Mouse (Mus musculus): ENCODE results near the gene Trap1a. TPM values are rescaled to one million over a fixed set of nuclear protein-coding genes. Genes with fewer than 3 reads are reported as not detected.

The Trap1a gene
- total RNA-seq, 1 experiment from 2014 or later: not detected

Other genes starting within 250 kb of the Trap1a start
- not detected in 2 replicates for gene Serpina7, start 248.4 kb upstream of the Trap1a start, total RNA-seq (2017)
- gene 4930513O06Rik, start 247.4 kb upstream of the Trap1a start, total RNA-seq (2017): not detected in 2 replicates
- gene 4933428M09Rik, start 154.5 kb upstream of the Trap1a start, total RNA-seq (2017): not detected in 2 replicates
- 0.31 and 1.2 TPM in 2 replicates for gene Mum1l1, start 123.6 kb upstream of the Trap1a start, total RNA-seq (2017)
- gene D330045A20Rik, start 146.7 kb downstream of the Trap1a start, total RNA-seq (2017): 1.3 and 2.2 TPM in 2 replicates
- gene Rnf128, start 229.6 kb downstream of the Trap1a start, total RNA-seq (2017): 0.45 and 0.81 TPM in 2 replicates